Mouse (Mus musculus) CH12.LX (cell line): ENCODE measurements around the gene Lrch3. TPM values are rescaled to one million over a fixed set of nuclear protein-coding genes. Genes with fewer than 3 reads are reported as not detected.

ENCODE experiments used
- DNase-seq: peaks from one replicate; pipeline ENCODE4 v3.0.0-alpha.2; 2013; ENCODE audit errors: extremely low read depth
- H3K27ac ChIP-seq: 2 replicates; pipeline ENCODE4 v1.5.1; 2012; ENCODE audit warnings: low read depth, mild to moderate bottlenecking, control low read depth, moderate library complexity; ENCODE audit not compliant: insufficient read depth
- H3K27me3 ChIP-seq: replicated peaks from 2 replicates; pipeline ENCODE3; 2012; ENCODE audit warnings: inconsistent platforms
- H3K36me3 ChIP-seq, 2 experiments: replicated peaks in 1 of 2; 2 replicates each; pipeline versions ENCODE3 to v1.6.1; 2012; ENCODE audit warnings: inconsistent platforms in 1 of 2, low read length in 1 of 2, mild to moderate bottlenecking in 1 of 2, mixed read lengths in 1 of 2, moderate library complexity in 1 of 2; ENCODE audit not compliant: control insufficient read depth in 1 of 2, insufficient read depth in 1 of 2
- H3K4me1 ChIP-seq, 2 experiments: 2 replicates each; pipeline ENCODE4 v1.6.1; 2012; ENCODE audit warnings: inconsistent platforms in 1 of 2, moderate library complexity in 1 of 2; ENCODE audit not compliant: insufficient read depth in 2 of 2, control insufficient read depth in 1 of 2
- H3K4me2 ChIP-seq: 2 replicates; pipeline ENCODE4 v1.6.1; 2012; ENCODE audit warnings: low read depth, mild to moderate bottlenecking, control low read depth; ENCODE audit not compliant: poor library complexity, insufficient read depth, severe bottlenecking
- H3K4me3 ChIP-seq, 3 experiments: fragments of 150-350 bp in 1 of 3; sonication (generic) in 1 of 3; replicated peaks in 1 of 3; 2 replicates each; pipeline versions ENCODE3 to v1.5.1; 2011 to 2012; ENCODE audit warnings: low read depth in 2 of 3, low read length in 2 of 3, mild to moderate bottlenecking in 2 of 3, moderate library complexity in 2 of 3, control low read depth in 1 of 3, improper control_type of control experiment in 1 of 3, inconsistent platforms in 1 of 3, mixed read lengths in 1 of 3; ENCODE audit not compliant: poor library complexity in 1 of 3
- H3K79me2 ChIP-seq: replicated peaks from 2 replicates; pipeline ENCODE4 v1.6.1; 2012; ENCODE audit warnings: mild to moderate bottlenecking, moderate library complexity; ENCODE audit not compliant: control insufficient read depth, poor library complexity, insufficient read depth, severe bottlenecking; ENCODE audit errors: extremely low read depth
- H3K9ac ChIP-seq: 2 replicates; pipeline ENCODE4 v1.6.1; 2012; ENCODE audit warnings: low read depth, mild to moderate bottlenecking, control low read depth, moderate library complexity; ENCODE audit not compliant: insufficient read depth
- H3K9me3 ChIP-seq: replicated peaks from 2 replicates; pipeline ENCODE3; 2012; ENCODE audit warnings: low read length, inconsistent platforms, mixed read lengths
- BHLHE40 ChIP-seq: IDR thresholded peaks from 2 replicates; pipeline ENCODE4 v1.6.1; 2011; ENCODE audit warnings: mild to moderate bottlenecking, low read depth, low read length, improper control_type of control experiment
- CHD1 ChIP-seq: IDR thresholded peaks from 2 replicates; pipeline ENCODE4 v1.6.1; 2012; ENCODE audit warnings: low read depth, low read length, improper control_type of control experiment, inconsistent platforms
- CHD2 ChIP-seq: IDR thresholded peaks from 2 replicates; pipeline ENCODE4 v1.6.1; 2011; ENCODE audit warnings: low read length, improper control_type of control experiment
- CTCF ChIP-seq, 2 experiments: IDR thresholded peaks in 1 of 2; conservative IDR thresholded peaks in 1 of 2; 2 replicates each; pipeline ENCODE4 v1.5.1; 2011 to 2012; ENCODE audit warnings: low read depth in 2 of 2, low read length in 2 of 2, improper control_type of control experiment in 1 of 2, inconsistent platforms in 1 of 2, mild to moderate bottlenecking in 1 of 2, moderate library complexity in 1 of 2
- E2F4 ChIP-seq: IDR thresholded peaks from 2 replicates; pipeline ENCODE4 v1.6.1; 2011; ENCODE audit warnings: low read depth, low read length, improper control_type of control experiment; ENCODE audit not compliant: insufficient replicate concordance
- ELF1 ChIP-seq: IDR thresholded peaks from 2 replicates; pipeline ENCODE4 v1.6.1; 2014; ENCODE audit warnings: low read depth, mild to moderate bottlenecking, inconsistent platforms, low read length, improper control_type of control experiment
- EP300 ChIP-seq: IDR thresholded peaks from 2 replicates; pipeline ENCODE4 v1.6.1; 2011; ENCODE audit warnings: low read length, improper control_type of control experiment
- ETS1 ChIP-seq: conservative IDR thresholded peaks from 2 replicates; pipeline ENCODE4 v1.6.1; 2012; ENCODE audit warnings: low read depth, mild to moderate bottlenecking, inconsistent platforms, low read length, improper control_type of control experiment, moderate library complexity
- GABPA ChIP-seq: IDR thresholded peaks from 2 replicates; pipeline ENCODE4 v1.6.1; 2012; ENCODE audit warnings: low read depth, low read length, improper control_type of control experiment, inconsistent platforms; ENCODE audit not compliant: insufficient replicate concordance
- HCFC1 ChIP-seq: IDR thresholded peaks from 2 replicates; pipeline ENCODE4 v1.6.1; 2012; ENCODE audit warnings: low read depth, mild to moderate bottlenecking, inconsistent platforms, low read length, improper control_type of control experiment
- JUN ChIP-seq: IDR thresholded peaks from 2 replicates; pipeline ENCODE4 v1.6.1; 2011; ENCODE audit warnings: low read depth, mild to moderate bottlenecking, low read length, improper control_type of control experiment, moderate library complexity; ENCODE audit not compliant: insufficient read depth
- JUND ChIP-seq: conservative IDR thresholded peaks from 2 replicates; pipeline ENCODE4 v1.6.1; 2011; ENCODE audit warnings: low read depth, low read length, improper control_type of control experiment
- KAT2A ChIP-seq: IDR thresholded peaks from 2 replicates; pipeline ENCODE4 v1.6.1; 2012; ENCODE audit warnings: low read length, improper control_type of control experiment, inconsistent platforms; ENCODE audit not compliant: insufficient replicate concordance
- MAFK ChIP-seq: IDR thresholded peaks from 2 replicates; pipeline ENCODE4 v1.6.1; 2011; ENCODE audit warnings: low read length, improper control_type of control experiment; ENCODE audit not compliant: insufficient replicate concordance
- MAX ChIP-seq: IDR thresholded peaks from 2 replicates; pipeline ENCODE4 v1.6.1; 2011; ENCODE audit warnings: low read length, improper control_type of control experiment
- MAZ ChIP-seq: IDR thresholded peaks from 2 replicates; pipeline ENCODE4 v1.6.1; 2012; ENCODE audit warnings: low read depth, mild to moderate bottlenecking, inconsistent platforms, low read length, improper control_type of control experiment, moderate library complexity
- MEF2A ChIP-seq: IDR thresholded peaks from 2 replicates; pipeline ENCODE4 v1.6.1; 2014; ENCODE audit warnings: low read depth, mild to moderate bottlenecking, inconsistent platforms, low read length, improper control_type of control experiment, borderline replicate concordance
- MXI1 ChIP-seq: IDR thresholded peaks from 2 replicates; pipeline ENCODE4 v1.6.1; 2011; ENCODE audit warnings: mild to moderate bottlenecking, low read depth, low read length, improper control_type of control experiment
- MYC ChIP-seq: IDR thresholded peaks from 2 replicates; pipeline ENCODE4 v1.6.1; 2011; ENCODE audit warnings: low read depth, mild to moderate bottlenecking, improper control_type of control experiment, low read length
- NELFE ChIP-seq: IDR thresholded peaks from 2 replicates; pipeline ENCODE4 v1.6.1; 2011; ENCODE audit warnings: low read depth, low read length, improper control_type of control experiment
- NRF1 ChIP-seq: IDR thresholded peaks from 2 replicates; pipeline ENCODE4 v1.6.1; 2014; ENCODE audit warnings: low read depth, mild to moderate bottlenecking, inconsistent platforms, low read length, improper control_type of control experiment, moderate library complexity
- PAX5 ChIP-seq: IDR thresholded peaks from 2 replicates; pipeline ENCODE4 v1.6.1; 2012; ENCODE audit warnings: low read length, inconsistent platforms, mixed read lengths
- POLR2A ChIP-seq: IDR thresholded peaks from 2 replicates; pipeline ENCODE4 v1.6.1; 2011; ENCODE audit warnings: low read depth, mild to moderate bottlenecking, improper control_type of control experiment, low read length
- POLR2AphosphoS2 ChIP-seq: IDR thresholded peaks from 2 replicates; pipeline ENCODE4 v1.6.1; 2011; ENCODE audit warnings: low read depth, low read length, improper control_type of control experiment
- RAD21 ChIP-seq: IDR thresholded peaks from 2 replicates; pipeline ENCODE4 v1.6.1; 2011; ENCODE audit warnings: low read depth, mild to moderate bottlenecking, low read length, improper control_type of control experiment, moderate library complexity
- RCOR1 ChIP-seq: conservative IDR thresholded peaks from 2 replicates; pipeline ENCODE4 v1.6.1; 2012; ENCODE audit warnings: low read depth, mild to moderate bottlenecking, inconsistent platforms, low read length, improper control_type of control experiment
- SIN3A ChIP-seq: IDR thresholded peaks from 2 replicates; pipeline ENCODE4 v1.6.1; 2012; ENCODE audit warnings: low read length, improper control_type of control experiment, inconsistent platforms
- SMC3 ChIP-seq: IDR thresholded peaks from 2 replicates; pipeline ENCODE4 v1.6.1; 2011; ENCODE audit warnings: low read depth, low read length, improper control_type of control experiment
- TBP ChIP-seq: conservative IDR thresholded peaks from 2 replicates; pipeline ENCODE4 v1.6.1; 2011; ENCODE audit warnings: low read depth, low read length, improper control_type of control experiment
- TCF12 ChIP-seq: IDR thresholded peaks from 2 replicates; pipeline ENCODE4 v1.6.1; 2014; ENCODE audit warnings: low read depth, mild to moderate bottlenecking, inconsistent platforms, low read length, improper control_type of control experiment
- UBTF ChIP-seq: IDR thresholded peaks from 2 replicates; pipeline ENCODE4 v1.6.1; 2012; ENCODE audit warnings: low read depth, mild to moderate bottlenecking, inconsistent platforms, low read length, improper control_type of control experiment, moderate library complexity
- USF1 ChIP-seq: IDR thresholded peaks from 2 replicates; pipeline ENCODE4 v1.6.1; 2014; ENCODE audit warnings: low read depth, mild to moderate bottlenecking, inconsistent platforms, low read length, improper control_type of control experiment
- USF2 ChIP-seq: conservative IDR thresholded peaks from 2 replicates; pipeline ENCODE4 v1.6.1; 2011; ENCODE audit warnings: low read depth, low read length, improper control_type of control experiment
- ZC3H11A ChIP-seq: IDR thresholded peaks from 2 replicates; pipeline ENCODE4 v1.6.1; 2012; ENCODE audit warnings: low read depth, mild to moderate bottlenecking, inconsistent platforms, low read length, improper control_type of control experiment
- ZKSCAN1 ChIP-seq: IDR thresholded peaks from 2 replicates; pipeline ENCODE4 v1.6.1; 2012; ENCODE audit warnings: low read depth, inconsistent platforms, low read length, improper control_type of control experiment, borderline replicate concordance
- ZMIZ1 ChIP-seq: IDR thresholded peaks from 2 replicates; pipeline ENCODE4 v1.6.1; 2012; ENCODE audit warnings: low read depth, mild to moderate bottlenecking, inconsistent platforms, low read length, improper control_type of control experiment
- ZNF384 ChIP-seq: IDR thresholded peaks from 2 replicates; pipeline ENCODE4 v1.6.1; 2012; ENCODE audit warnings: low read depth, low read length, improper control_type of control experiment, inconsistent platforms
- dilution Hi-C: fragments of 300-500 bp; cut with MboI; formaldehyde crosslinking; loops from 2 replicates; pipeline ENCODE4 v1.14.3; 2020; ENCODE audit warnings: low sequenced_read_pairs; ENCODE audit not compliant: extremely low pct_unique_long_range_greater_than_20kb, extremely low pct_ligation_motif_present
- in situ Hi-C: fragments of 300-500 bp; cut with MboI; formaldehyde crosslinking; loops from 3 replicates; pipeline ENCODE4 v1.14.3; 2019; ENCODE audit warnings: low sequenced_read_pairs, low pct_ligation_motif_present, low pct_unique_long_range_greater_than_20kb, mixed read lengths
- polyA plus RNA-seq: library from polyadenylated mRNA; unstranded; fragments of >175 nt; gene quantifications from 2 replicates; pipeline ENCODE4 v1.2.1, GENCODE M21; 2012; ENCODE audit warnings: low read depth; ENCODE audit not compliant: insufficient read length
- total RNA-seq, 2 experiments: library from RNA; depleted of rRNA; stranded (reverse); fragments of 300-350 nt in 1 of 2; fragments of >200 nt in 1 of 2; gene quantifications; 2 replicates each; pipeline ENCODE4 v1.2.3; 2012 to 2014

Gene Lrch3
- total and polyA plus RNA-seq, 3 experiments: 11.9 to 20.7 (median 16.1) TPM

DNA sequence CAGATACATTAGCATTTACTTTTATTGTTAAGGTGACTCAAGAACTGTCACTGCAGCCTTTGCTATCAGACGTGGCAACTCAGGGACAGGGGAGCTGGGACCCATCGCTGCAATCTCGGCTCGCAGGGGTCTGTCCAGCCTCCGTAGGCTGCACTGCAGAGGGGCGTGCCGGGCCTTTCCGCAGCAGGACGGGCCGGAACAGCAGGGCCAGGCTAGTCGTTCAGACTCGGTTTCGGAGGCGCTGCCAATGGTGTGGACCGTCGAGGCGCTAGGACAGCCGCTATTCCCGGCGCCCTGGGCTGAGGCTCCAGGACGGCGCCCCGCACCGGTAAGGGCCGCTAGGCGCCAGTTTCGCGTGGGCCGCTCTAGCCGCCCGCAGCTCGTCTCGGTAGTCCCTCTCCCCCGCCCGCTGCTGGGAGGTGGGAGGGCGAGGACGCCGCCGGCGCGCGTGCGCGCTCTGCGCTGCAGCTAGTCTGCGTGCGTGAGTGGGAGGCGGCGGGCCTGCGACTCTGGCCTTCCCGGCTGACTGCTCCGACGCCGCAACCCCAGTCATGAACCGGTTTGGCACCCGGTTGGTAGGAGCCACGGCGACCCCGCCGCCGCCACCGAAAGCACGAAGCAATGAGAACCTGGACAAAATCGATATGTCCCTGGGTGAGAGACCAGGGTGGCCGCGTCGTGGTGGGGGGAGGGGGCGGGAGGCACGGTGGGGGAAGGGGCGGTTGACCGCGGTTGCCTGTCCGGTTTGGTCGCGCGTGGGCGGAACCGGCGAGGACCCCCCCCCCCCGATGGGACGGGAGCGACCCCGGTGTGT, 36.4 kb upstream of the Lrch3 start, which contains the start of the genes Fyttd1 and Rubcn:
Gene Fyttd1, plus strand, starts transcription at position 158 of the 814 bp plus-strand sequence.
Gene Rubcn, minus strand, starts transcription at position 424 of the 814 bp plus-strand sequence.
- Histone ChIP-seq H3K79me2 (peaks cover 39% of the 10 kb centered on the region), H3K4me3 (peak within 1 kb of the TSS; percentile 76 to 94 (median 90)), H3K27ac (peak within 1 kb of the TSS; percentile 40), H3K36me3 (peaks cover 3 to 32% of the 10 kb centered on the region in 2 experiments), H3K4me1 (peaks cover 12 to 74% of the 10 kb centered on the region in 2 experiments), H3K4me2 (peak within 1 kb of the TSS; percentile 79), H3K27me3 (no peaks in the 10 kb centered on the region), H3K9ac (peak within 1 kb of the TSS; percentile 94), H3K9me3 (no peaks in the 10 kb centered on the region)
- in situ Hi-C loops (no loop called here), dilution Hi-C loops (no loop called here)
- peak; percentile 93 for DNase-seq
- TF ChIP-seq TBP (0 out of 2 replicates have a peak, but pooled peaks have one; percentile 23), ELF1 (peak; percentile 80), USF2 (no peak), MXI1 (peak; percentile 88; the same call in 1 of the 2 replicates), MYC (0 out of 2 replicates have a peak, but pooled peaks have one; percentile 34), PAX5 (no peak), SMC3 (peak; percentile 48), TCF12 (peak; percentile 96), POLR2A (peak; percentile 92; the same call in 1 of the 2 replicates), ZMIZ1 (peak; percentile 84), UBTF (peak; percentile 78), POLR2AphosphoS2 (peak; percentile 65; the same call in 1 of the 2 replicates), MAX (peak; percentile 71; the same call in 1 of the 2 replicates), ETS1 (peak; percentile 38; the same call in 1 of the 2 replicates), CTCF (conservative IDR thresholded peaks at IDR 0.05 in 1 of 2, IDR thresholded peaks at IDR 0.05 in 1 of 2; ENCODE audit: low read depth in 2 of 2, low read length in 2 of 2) (peak in 1 of 2 experiments; percentile 74; a peak in 2 of 4 replicates), E2F4 (no peak), KAT2A (peak; percentile 51; the same call in 1 of the 2 replicates), RAD21 (no peak; the same call in 1 of the 2 replicates), EP300 (no peak), BHLHE40 (peak; percentile 75), MAZ (peak; percentile 99), ZNF384 (peak; percentile 42; the same call in 1 of the 2 replicates), SIN3A (peak; percentile 98), HCFC1 (peak; percentile 84), RCOR1 (peak; percentile 38; the same call in 1 of the 2 replicates), ZC3H11A (no peak), NRF1 (peak; percentile 92), JUND (no peak), NELFE (peak; percentile 92), ZKSCAN1 (no peak), USF1 (no peak), JUN (no peak), CHD1 (0 out of 2 replicates have a peak, but pooled peaks have one; percentile 60), MEF2A (peak; percentile 70), MAFK (no peak), CHD2 (0 out of 2 replicates have a peak, but pooled peaks have one; percentile 46), GABPA (peak; percentile 74)
